Mouse (Mus musculus): Measurements from ENCODE around the gene Arhgdig.

Arhgdig gene

DNA sequence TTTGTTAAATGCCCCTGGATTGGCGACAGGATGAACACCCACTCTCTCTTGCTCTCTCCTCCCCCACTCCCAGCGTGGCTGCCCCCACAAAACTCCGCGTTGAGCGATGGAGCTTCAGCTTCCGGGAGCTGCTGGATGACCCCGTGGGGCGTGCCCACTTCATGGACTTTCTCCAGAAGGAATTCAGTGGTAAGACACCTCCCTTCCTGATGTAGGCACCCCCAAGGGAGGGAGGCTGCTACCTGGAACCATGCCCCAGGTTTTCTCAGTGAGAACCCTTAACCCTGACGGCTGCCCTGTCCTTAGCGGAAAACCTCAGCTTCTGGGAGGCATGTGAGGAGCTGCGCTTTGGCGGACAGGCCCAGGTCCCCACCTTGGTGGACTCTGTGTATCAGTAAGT lies at the start of gene Arhgdig:
Arhgdig (minus strand) TSS at position 101 of the 400 bp plus-strand sequence.
- DNase-seq, result no peak

DNA sequence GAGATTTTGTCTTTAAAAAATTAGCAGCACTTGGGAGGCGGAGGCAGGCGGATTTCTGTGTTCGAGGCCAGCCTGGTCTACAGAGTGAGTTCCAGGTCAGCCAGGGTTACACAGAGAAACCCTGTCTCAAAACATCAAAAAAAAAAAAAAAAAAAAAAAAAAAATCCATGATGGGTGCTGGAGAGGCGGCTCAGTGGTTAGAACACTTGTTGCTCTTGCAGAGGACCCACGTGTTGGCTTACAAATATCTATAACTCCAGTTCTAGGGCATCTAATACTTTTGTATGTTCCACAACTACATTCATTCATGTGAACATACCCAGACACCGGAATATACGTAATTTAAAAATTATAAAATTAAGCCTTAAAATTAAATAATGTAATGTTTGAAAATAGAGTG lies 47.7 kb upstream of the Arhgdig start:
- no peak for DNase-seq

DNA sequence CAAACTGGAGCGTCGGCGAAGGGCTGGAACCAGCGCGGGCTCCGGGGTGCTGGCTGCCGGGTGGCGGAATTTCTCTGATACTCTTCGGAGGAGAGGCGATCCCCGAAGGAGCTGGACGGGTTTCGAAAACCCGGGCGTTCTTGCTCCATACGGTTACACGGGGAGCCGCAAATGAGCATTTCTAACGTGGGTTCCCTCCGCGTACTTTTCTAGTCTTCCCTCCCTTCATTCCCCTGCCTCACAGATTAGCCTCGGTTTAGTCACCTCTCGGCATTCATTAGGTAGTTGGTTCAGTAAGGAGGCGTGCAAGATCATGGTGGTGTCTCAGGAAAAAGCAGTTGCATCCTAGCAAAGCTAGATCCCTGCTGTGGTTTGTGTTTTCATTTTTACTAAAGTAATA lies 45.8 kb upstream of the Arhgdig start:
- DNase-seq, result no peak

DNA sequence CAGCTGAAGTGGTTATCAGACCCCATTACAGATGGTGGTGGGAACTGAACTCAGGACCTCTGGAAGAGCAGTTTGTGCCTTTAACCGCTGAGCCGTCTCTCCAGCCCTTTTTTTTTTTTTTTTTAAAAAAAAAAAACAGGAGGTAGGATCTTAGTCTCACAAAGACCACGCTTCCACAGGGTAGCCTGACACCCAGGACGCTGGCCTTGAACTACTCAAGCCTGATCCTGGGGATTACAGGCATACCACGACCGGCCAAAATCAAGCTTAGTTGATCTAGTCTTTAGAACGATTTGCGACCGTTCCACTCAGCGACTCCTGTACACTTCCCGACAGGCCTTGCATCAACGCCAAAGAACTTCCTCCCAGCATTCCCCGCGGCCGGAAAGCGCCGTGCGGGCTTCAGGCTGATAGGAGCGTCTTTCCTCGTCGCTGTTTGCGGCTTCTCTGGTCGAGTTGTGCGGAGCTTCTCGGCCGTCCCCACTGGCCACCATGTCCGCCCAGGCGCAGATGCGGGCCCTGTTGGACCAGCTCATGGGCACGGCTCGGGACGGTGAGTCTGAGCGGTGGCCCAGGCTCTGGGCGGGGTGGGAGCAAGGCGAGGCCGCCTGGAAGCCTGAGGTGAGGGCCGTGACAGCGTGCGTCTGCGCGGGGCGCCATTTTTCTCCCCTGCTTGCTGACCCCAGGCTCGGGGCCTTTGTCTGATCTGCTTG lies 45.1 kb upstream of the Arhgdig start, which contains the start of gene Luc7l:
Luc7l (plus strand) TSS at position 358 of the 713 bp plus-strand sequence.
- peak; percentile 95 to 97 for DNase-seq

DNA sequence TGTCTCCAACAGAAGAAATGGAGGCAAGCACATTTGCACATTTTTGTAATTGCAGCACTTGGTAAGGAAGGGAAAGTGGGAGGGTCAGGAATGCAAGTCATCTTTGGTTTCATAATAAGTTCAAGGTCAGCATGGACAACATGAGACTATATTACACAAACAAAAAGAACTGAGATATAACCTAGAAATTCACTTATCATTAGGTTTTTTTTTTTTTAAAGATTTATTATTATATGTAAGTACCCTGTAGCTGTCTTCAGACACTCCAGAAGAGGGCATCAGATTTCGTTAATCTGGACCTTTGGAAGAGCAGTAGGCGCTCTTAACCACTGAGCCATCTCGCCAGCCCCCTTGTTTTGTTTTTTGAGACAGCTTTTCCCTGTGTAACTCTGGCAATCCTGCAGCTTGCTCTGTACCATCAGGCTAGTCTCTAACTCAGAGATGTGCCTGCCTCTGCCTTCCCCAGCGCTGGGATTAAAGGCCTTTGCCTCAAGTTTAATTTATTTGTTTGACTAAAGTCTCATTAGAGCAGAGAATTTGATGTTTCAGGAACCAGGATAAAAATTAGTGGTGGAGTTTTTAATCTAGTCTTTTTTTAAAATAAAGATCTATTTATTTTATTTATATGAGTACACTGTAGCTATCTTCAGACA lies 44.4 kb upstream of the Arhgdig start:
- no peak for DNase-seq

DNA sequence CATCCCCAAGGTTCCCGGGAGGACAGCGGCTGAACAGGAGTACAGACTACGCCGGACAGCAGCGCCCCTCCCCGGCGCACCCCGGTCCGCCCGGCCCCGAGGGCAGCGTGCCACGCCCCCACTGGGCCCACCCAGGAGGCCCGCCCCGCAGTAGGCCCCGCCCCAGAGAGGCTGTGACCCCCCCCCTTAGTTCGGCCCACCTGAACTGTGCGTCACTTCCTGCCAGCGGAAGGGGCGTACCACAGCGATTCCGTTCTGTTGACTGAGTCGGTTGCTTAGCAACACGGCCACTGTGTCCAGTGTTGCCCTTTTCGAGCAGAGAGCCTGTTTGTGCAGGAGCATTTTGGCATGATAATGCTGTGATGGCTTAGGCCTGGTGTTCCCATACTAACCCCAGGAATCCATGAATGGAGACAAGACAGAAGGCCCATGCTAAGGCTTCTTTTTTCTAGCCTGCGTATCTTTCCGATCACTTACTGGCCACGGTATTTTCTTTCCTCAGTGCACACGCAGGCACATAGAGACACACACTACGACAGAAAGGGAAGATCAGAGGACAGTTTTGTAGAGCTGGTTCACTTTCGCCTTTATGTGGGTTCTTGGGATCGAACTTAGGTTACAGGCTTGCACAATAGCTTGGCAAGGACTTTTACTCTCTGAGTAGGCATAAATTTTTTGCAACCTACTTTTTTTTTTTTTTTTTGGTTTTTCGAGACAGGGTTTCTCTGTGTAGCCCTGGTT lies 36.7 kb upstream of the Arhgdig start, which contains the start of gene Fam234a:
Fam234a (minus strand) TSS at position 142 of the 741 bp plus-strand sequence.
- DNase-seq, result peak; percentile 92 to 93

DNA sequence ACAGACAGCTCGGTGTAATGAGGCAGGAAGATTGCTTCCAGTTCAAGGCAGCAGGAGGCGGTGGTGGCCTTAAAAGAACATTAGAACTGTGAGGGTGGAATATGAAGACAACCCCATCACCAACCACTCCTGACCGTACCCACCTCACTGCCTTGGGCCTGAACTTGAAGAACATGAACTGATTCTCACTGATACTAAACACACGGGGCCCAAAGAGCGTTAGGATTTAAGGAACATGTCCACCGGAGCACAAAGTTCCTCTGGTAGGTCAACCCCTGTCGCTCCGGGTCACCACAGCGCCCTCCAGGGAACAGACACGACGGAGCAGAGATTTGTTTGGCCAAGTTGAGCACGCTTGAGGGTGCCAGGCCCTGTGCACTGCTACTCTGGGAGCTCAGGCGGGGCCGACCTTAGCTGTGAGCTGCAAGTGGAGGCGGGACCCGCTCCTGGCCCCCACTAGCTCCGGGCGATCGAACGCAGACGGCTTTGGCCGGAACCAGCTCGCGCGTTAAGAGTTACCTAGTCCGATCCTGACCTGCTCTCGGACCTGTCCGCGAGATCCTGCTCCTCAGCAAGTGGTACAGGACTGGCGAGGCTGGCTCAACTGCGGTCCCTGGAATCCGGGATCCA lies 36.0 kb upstream of the Arhgdig start:
- peak in 1 of 2 experiments; percentile 83 for DNase-seq

DNA sequence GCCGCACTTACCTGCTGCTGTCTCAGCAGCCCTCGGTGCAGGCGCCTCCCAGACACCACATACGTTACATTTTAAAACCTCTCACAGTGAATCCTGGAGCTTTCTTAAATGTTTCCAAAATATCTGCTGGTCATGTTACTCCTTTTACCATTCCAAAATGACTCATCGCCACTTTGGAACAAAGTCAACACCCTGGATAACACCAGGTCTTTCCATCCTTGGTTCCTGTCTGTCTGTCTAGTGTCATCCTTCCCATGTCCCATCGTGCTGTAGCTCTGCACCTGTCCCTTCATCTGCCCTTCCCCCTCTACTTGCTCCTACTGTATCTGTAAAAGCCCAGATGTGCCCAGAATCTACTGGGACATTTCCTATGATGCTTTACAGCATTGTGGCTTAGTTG lies 33.4 kb upstream of the Arhgdig start:
- DNase-seq, result no peak

DNA sequence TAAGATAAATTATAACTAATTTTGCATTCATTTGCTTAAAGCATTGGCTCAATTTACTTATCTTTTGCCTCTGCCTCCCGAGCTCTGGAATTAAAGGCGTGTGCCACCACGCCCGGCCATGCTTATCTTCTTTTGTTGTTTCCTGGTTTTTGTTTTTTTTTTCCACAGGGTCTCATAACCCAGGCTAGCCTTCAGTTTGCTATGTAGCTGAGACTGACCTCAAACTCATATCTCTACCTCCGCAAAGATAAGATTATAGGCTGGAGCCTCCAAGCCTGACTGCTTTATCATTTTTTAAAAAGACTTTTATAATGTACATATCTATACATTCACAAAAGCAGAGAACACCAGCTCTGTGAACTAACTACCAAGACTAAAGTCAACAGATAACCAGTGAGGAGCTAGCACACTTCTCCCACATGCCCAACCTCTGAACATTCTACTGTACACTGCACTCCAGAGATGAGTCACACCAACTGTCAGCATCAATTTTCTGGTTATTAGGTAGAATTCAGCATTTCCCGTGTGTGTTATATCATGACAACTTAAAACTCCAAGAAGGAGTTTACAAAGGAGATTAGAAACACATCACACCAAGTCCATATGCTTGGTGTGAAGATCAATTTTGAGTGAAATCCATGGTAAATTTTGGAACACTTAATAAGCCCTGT lies 32.7 kb upstream of the Arhgdig start:
- no peak for DNase-seq

DNA sequence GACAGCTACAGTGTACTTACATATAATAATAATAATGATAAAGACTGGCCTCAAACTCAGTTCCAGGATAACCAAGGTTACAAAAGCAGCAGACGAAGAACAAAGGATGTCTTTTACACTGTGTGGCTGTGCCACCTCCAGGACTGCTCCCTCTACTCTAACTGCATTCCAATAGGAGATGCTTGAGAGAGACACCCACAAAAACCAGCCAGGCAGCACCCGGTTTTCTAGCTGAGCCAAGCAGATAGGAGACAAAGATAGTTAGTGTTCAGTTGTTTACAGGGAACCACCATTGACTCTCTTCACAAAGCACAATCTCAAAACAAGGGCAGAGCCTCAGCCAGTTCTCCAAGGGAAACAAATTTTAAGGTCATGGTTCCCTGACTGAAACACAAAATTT lies 32.0 kb upstream of the Arhgdig start:
- no peak for DNase-seq

DNA sequence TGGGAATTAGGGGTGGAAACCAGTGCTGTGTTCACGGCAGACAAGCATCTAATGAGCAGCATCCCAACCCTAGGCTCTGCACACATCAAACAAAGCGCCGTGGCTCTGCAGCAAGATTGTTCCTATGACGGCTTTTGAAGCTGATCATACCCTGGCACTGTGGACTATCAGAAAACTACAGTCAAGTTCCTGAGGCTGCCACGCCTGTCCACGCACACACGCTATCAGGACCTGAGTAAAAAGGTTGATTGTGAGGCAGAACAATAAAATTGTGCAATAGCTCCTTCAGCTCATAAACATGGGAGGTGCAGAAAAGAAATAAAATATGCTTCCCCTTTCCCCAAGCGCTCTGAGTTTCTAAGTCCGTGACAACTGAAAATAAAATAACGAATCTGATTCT lies 30.1 kb upstream of the Arhgdig start:
- no peak for DNase-seq

DNA sequence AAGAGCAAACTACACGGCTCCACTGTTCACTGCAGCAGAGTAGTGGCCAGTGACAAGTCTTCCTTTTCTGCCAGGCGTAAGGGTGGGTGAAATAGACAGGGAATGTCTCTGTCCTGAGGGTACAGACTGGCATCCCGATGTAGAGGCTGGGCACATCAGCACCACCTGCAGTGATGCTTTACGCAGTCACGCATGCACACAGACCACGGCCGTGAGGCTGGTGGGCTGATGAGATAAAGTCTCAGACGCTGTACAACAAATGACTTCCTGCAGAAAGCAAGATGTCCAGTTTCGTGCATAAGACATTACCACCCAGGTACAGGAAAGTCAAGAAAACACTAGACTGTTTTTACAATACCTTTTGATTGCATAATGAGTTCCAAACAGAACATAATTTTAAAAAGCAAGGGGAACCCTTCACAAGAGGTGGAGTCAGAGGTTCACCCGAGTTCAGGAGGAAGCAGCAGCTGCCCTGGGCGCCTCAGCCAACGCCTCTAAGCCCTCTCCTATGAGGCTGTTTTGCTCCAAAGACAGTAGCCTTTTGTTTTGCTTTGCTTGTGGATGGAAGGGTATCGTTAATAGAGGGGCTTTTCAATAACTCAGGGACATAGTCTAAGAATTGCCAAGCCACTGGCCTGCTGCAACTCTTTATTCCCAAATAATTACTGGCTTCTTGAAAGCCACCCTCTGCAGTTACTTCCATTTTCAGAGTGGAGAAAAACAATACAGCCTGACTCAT lies 27.7 kb upstream of the Arhgdig start:
- DNase-seq, result no peak

DNA sequence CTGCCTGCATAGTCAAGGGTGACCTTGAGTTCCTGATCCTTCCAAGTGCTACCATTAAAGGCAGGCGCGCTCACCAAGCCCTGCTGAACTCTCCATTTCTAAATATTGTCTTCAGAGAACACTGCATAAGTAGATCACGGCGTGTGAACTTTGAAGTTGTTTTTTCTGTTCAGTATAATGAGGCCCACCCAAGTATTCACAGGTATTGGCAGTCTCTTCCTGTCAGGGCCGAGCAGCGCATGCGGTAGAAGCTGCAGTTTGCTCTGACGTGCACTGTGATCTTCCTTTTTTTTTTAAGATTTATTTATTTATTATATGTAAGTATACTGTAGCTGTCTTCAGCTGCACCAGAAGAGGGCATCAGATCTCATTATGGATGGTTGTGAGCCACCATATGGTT lies 26.8 kb upstream of the Arhgdig start:
- no peak for DNase-seq

DNA sequence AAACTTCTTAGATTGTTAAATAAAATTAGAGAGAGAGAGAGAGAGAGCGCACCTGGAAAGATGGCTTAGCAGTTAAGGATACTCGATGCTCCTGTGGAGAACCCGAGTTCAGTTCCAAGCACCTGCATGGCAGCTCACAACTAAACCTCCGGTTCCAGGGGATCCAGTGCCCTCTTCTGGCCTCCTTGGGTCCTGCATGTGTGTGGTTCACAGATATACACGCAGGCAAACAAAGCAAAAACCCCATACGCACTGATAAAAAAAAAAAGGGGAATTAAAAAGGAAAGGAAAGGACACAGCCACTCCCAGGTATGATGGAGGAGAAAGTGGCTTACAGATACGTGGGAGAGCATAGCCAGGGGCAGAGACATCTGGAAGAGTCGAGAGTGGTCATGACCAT lies 25.3 kb upstream of the Arhgdig start:
- DNase-seq, result peak in 1 of 2 experiments; percentile 29

DNA sequence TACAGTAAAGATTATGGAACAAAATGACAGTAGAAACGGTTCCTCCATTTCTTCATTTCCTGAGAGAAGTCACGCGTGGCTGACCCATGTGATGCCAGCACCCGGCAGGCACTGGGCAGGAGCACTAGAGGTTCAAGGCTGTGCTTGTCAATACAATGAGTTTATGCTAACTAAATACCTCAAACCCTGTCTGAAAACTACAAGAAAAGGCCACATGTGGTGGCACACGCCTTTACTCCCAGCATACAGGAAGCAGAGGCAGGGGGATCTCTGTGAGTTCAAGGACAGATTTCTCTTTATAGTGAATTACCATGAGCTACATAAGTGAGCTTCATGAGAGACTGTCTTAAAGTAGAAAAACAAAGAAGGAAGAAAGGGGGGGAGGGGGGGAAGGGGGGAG lies 23.6 kb upstream of the Arhgdig start:
- no peak for DNase-seq

DNA sequence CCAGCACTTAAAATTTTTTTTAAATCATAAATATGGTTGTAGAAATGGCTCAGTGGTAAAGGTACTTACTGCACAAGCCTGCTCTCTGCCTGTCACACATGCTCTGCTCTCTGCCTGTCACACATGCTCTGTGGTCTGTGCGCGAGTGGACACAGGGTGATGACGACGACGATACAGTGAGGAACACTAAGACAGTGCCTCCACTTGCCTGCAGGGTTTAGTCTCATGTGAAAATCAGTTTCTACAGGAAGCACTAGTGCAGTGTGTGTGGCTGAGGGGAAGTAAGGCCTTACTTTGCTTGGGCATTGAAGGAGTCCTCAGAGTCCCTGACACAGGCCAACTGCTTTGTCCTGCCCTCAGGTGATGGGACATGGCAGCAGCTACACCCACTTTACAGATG lies 22.2 kb upstream of the Arhgdig start:
- no peak for DNase-seq

DNA sequence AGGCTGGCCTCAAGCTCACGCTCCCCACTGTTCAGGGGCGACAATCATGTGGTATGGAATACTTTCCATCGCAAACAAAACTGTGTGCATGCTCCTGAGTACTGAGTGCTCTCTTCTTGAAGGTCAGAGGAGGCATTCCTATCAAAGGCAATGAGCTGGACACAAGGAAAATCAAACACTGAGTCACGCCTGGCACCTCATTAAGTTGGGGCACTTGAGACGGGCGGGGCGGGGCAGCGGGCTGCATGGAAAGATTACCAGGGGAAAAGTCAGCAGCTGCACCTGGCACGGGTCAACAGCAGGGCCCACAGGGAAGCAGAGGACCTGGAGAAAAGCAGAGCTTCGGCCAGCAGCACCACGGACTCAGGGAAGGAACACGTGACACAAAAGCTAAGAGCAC lies 17.6 kb upstream of the Arhgdig start:
- DNase-seq, result peak; percentile 57 to 65

DNA sequence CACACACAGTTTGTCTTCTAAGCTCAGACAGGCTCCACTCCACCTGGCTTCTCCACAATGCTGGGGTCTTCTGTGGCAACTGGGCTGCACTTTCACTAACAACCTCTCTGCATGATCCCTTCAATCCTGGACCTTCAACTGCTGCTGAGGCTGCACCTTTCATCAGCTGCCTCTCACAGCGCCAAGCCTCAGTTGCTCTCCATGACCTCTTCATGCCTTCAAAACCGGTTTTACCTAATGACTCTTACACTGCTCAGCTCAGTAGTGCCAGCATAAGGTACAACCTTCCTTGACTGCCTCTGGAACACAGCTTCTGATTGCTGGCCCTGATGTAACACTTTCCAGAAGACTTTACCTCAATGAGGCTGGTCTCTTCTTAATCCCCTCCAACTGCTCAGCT lies 13.9 kb upstream of the Arhgdig start:
- DNase-seq, result peak in 1 of 2 experiments; percentile 29

DNA sequence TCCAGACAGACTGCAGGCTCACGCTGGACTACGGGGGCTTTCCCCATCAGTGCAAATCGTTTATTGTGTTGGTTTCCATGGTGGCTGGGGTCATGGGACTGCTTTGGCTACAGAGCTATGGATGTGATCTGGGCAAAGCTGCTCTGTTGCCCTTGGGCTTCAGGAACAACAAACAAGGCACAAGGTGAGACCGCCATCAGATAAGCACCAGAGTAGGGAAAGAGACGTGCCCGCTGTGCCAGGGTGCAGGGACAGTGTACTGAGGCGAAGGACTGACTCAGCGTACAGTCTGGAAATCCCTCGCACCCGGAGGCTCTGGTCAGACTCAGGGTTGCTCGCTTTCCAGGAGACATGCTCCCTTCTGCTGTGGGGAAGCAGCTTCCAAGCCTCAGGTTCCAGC lies 5.1 kb upstream of the Arhgdig start:
- DNase-seq, result no peak

DNA sequence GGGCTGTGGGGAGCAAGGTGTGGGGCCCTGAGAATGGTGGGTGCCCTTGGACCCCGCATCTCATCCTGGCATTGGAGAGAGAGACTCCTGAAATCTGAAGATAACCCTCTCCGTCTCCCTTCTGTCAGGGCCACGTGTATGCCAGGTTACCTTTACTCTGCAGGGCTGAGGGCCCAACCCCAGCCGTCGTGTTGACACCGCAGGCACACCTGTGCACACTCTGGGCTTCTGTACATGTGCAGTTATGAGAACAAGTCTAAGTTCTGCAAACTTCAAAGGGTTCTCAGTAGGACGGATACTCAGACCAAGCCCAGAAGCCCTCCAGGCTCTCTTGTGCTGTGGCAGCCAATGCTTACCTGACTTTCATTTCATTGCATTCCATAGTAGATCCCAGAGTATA lies 4.7 kb upstream of the Arhgdig start:
- no peak for DNase-seq

DNA sequence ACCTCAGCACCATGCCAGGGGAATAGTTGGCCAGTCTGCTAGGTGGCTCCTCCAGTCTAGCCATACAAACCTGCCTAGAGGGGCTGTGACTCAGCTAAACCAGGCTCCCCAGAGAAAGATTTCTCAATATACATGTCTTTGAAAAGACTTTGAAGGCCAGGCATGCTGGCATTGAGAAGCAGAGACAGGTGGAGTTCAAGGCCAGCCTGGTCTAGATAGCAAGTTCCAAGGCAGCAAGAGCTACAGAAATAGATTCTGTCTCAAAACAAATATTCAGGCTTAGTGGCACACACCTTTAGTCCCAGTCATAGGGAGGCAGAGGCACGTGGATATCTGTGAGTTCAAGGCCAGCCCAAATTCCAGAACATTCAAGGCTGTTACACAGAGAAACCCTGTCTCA lies 1.2 kb downstream of the Arhgdig start:
- no peak for DNase-seq

DNA sequence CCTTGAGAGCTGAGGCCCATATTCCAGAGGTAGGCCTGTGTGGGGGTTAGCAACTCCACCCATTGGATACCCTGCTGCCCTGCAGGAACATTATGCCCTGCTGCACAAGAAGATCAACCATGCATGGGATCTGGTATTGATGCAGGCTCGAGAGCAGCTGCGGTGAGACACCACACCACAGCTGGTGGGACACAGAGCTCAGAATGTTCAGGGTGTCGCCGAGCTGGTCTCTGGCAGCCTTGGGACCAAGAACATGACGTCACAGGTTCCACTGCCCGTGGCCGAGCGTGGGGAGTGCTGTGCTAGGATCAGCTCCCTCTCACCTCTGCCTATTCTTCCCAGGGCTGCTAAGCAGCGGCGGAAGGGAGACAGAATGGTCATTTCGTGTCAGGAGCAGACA lies 2.8 kb downstream of the Arhgdig start:
- no peak for DNase-seq
